Mouse (Mus musculus) neural tube, embryonic 12.5 days (tissue): ENCODE results near the gene Nyap1. TPM values are rescaled to one million over a fixed set of nuclear protein-coding genes. Genes with fewer than 3 reads are reported as not detected.

Experiments used
- ATAC-seq: fragments of 200-750 bp; cut with Nextera tagmentation; 2 replicates; pipeline ENCODE4 v1.8.0; 2017; ENCODE audit warnings: low read depth, mild to moderate bottlenecking, moderate TSS enrichment, moderate library complexity; ENCODE audit not compliant: low FRiP score
- H3K27ac ChIP-seq: fragments of 300-500 bp; sonication (generic); 2 replicates; pipeline ENCODE4 v1.5.1; 2016
- H3K27me3 ChIP-seq: fragments of 300-500 bp; sonication (generic); replicated peaks from 2 replicates; pipeline ENCODE4 v1.6.1; 2016; ENCODE audit warnings: mild to moderate bottlenecking
- H3K36me3 ChIP-seq: fragments of 300-500 bp; sonication (generic); 2 replicates; pipeline ENCODE4 v1.6.1; 2016; ENCODE audit warnings: mild to moderate bottlenecking
- H3K4me1 ChIP-seq: fragments of 300-500 bp; sonication (generic); 2 replicates; pipeline ENCODE4 v1.6.1; 2016
- H3K4me2 ChIP-seq: fragments of 300-500 bp; sonication (generic); replicated peaks from 2 replicates; pipeline ENCODE4 v1.6.1; 2016; ENCODE audit warnings: mild to moderate bottlenecking
- H3K4me3 ChIP-seq: fragments of 300-500 bp; sonication (generic); 2 replicates; pipeline ENCODE4 v1.5.1; 2016
- H3K9ac ChIP-seq: fragments of 300-500 bp; sonication (generic); 2 replicates; pipeline ENCODE4 v1.6.1; 2016; ENCODE audit warnings: mild to moderate bottlenecking
- H3K9me3 ChIP-seq: fragments of 300-500 bp; sonication (generic); 2 replicates; pipeline ENCODE4 v1.6.1; 2016; ENCODE audit warnings: mild to moderate bottlenecking
- WGBS: fragments of 180-500 bp; shearing (Covaris S2); methylation state at CpG from one replicate; pipeline ENCODE4 v1.1.7; 2016; 5-methylcytosine and 5-hydroxymethylcytosine counted together
- polyA plus RNA-seq: library from polyadenylated mRNA; unstranded; fragments of >200 nt; fragmentation: Nextera tagmentation; extraction: Ambion mirVana; gene quantifications from 2 replicates; pipeline ENCODE4 v1.2.1, GENCODE M21; 2016

Gene Nyap1
- polyA plus RNA-seq, 1 experiment from 2014 or later: 16.4 TPM

- 89% methylated on average over 7 of the region's 7 CpGs for WGBS
- peaks cover 59% of the 10 kb centered on the region for H3K4me1 ChIP-seq
- no peak overlapping the region for H3K27ac ChIP-seq
- no peaks in the 10 kb centered on the region for H3K27me3 ChIP-seq
- no peak overlapping the region for H3K4me2 ChIP-seq
- H3K9ac ChIP-seq: no peak overlapping the region
- H3K36me3 ChIP-seq: peaks cover 46% of the 10 kb centered on the region
- H3K9me3 ChIP-seq: no peaks in the 10 kb centered on the region
- no peak overlapping the region for H3K4me3 ChIP-seq
- ATAC-seq: no peak
Observed at GRCm38 (mm10) chr5:137781661-137782060, 40.3 kb upstream of the Nyap1 start.

DNA sequence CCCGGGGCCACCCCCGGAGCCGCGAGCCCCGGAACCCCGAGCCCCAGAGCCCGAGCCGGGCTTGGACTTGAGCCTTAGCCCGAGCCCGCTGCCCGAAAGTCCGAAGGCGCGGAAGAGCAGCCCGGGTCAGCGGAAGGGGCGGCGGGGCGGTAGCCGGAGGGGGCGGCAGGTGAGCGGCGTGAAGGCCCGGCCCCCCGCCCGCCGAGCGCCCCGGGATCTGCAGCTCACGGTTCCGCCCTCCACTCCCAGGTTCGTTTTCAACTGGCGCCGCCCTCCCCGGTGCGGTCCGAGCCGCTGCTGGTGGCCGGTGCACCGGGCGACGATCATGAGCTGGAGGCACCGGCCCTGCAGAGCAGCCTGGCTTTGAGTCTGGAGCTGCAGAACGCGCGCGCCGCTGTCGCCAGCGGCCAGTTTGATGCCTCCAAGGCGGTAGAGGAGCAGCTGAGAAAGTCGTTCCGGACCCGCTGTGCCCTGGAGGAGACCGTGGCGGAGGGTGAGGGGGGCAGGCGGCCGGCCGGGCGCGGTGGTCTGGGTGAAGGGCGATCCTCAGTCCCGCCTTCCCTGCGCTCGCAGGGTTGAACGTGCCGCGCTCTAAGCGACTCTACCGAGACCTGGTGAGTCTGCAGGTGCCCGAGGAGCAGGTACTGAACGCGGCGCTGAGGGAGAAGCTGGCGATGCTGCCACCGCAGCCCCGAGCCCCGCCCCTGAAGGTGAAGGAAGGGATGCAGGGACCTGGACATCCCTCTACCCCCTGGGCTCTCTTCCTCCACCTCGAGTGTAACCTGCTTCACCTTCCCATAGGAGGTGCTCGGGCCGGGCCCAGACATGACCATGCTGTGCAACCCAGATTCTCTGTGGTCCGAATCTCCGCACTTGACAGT lies 37.9 kb upstream of the Nyap1 start:
- H3K9me3 ChIP-seq: no peaks in the 10 kb centered on the region
- WGBS: under 1% methylated on average over 81 of the region's 83 CpGs
- ATAC-seq: peak; percentile 39
- H3K4me2 ChIP-seq: peak overlapping the region; percentile 100
- peak overlapping the region; percentile 84 for H3K27ac ChIP-seq
- peak overlapping the region; percentile 92 for H3K9ac ChIP-seq
- peaks cover 40% of the 10 kb centered on the region for H3K36me3 ChIP-seq
- peaks cover 48% of the 10 kb centered on the region for H3K4me1 ChIP-seq
- H3K27me3 ChIP-seq: no peaks in the 10 kb centered on the region
- peak overlapping the region; percentile 98 for H3K4me3 ChIP-seq

DNA sequence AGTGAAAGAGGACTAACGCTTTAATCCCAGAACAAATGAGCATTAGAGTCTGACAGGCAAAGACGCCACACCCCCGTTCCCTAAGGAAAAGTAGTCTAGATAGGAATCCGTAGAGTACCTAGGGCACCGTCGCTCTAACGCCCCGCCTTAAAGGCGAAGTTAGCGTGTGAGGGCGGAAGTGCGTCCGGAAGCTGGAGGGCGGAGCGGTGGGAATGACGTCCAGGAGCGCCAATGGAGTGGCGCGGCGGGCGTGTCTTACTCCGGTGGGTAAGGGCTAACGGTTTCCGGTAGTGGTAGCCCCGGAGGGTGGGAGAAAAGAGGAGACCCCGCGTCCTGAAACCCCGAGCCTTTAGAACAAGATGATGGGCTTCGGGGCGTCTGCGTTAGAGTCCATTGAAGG lies 37.2 kb upstream of the Nyap1 start, which contains the start of gene Ppp1r35:
Ppp1r35 (plus strand) TSS at position 215 of the 400 bp plus-strand sequence.
- Histone ChIP-seq H3K27ac (peak within 1 kb of the TSS; percentile 84), H3K9ac (peak within 1 kb of the TSS; percentile 92), H3K4me1 (peaks cover 41% of the 10 kb centered on the region), H3K36me3 (peaks cover 34% of the 10 kb centered on the region), H3K27me3 (no peaks in the 10 kb centered on the region), H3K4me3 (peak within 1 kb of the TSS; percentile 98), H3K9me3 (no peaks in the 10 kb centered on the region), H3K4me2 (peak within 1 kb of the TSS; percentile 100)
- peak; percentile 97 for ATAC-seq
- WGBS: under 1% methylated on average over 31 of the region's 31 CpGs

DNA sequence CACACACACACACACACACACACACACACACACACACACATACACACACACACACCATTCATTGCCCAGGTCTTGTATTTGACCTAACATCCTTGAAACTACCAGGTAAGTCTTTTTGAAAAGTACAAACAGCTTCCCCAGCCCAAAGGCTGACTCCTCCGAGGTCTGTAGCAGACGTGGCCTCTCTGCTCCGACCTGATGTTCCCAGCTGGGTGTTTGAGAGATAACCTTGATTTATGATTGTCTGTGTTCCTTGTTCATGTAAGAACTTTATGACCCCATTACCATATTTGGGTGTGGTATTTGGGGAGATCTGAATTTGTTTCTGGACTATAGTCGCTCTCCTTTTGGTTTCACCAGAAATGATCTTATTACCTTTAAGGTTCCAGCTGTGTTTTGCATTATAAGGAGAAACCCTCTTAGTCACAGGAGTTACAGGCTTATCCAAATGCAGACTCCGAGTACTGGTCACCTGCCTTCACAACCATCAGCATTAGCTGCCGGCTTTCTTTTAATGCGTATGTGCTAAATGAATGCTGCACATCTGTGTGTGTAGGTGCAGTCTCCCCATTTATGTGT lies 35.9 kb upstream of the Nyap1 start:
- no peak overlapping the region for H3K27ac ChIP-seq
- no peaks in the 10 kb centered on the region for H3K9me3 ChIP-seq
- H3K36me3 ChIP-seq: peaks cover 23% of the 10 kb centered on the region
- ATAC-seq: no peak
- no peak overlapping the region for H3K4me2 ChIP-seq
- H3K9ac ChIP-seq: no peak overlapping the region
- peaks cover 29% of the 10 kb centered on the region for H3K4me1 ChIP-seq
- H3K27me3 ChIP-seq: no peaks in the 10 kb centered on the region
- no peak overlapping the region for H3K4me3 ChIP-seq
- WGBS: 74% methylated on average over 7 of the region's 7 CpGs

DNA sequence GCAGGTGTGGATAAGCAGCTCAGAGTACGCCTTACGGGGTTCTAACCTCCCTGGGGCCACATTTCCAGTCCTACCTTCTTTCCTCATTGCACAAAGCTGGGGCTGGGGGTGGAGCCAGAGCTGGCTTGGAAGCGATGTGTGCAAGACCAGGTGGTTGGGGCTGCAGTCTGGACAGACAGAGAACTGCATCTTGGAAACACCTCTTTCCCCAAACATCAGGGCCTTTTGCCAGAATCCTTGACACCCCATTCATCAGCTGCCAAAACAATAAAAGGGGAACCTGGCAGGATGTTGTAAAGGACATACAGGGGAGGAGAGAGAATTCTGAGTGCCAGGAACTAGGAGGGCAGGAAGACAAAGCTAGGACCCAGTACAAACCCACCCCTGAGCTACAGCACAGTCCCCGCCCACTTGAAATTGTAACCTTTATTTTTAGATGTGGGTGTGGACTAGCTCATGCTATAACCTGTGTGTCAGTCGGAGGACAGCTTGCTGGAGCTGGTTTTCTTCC lies 35.1 kb upstream of the Nyap1 start:
- 51% methylated on average over 5 of the region's 5 CpGs for WGBS
- no peak for ATAC-seq

GRCm38 (mm10) chr5:137775587-137776290 lies 34.3 kb upstream of the Nyap1 start:
- Histone ChIP-seq H3K36me3 (peaks cover 7% of the 10 kb centered on the region; the same call in 1 of the 2 replicates), H3K9me3 (no peaks in the 10 kb centered on the region), H3K9ac (no peak overlapping the region), H3K27me3 (no peaks in the 10 kb centered on the region), H3K4me2 (no peak overlapping the region), H3K4me3 (no peak overlapping the region), H3K27ac (no peak overlapping the region), H3K4me1 (peaks cover 18% of the 10 kb centered on the region)
- no peak for ATAC-seq
- 96% methylated on average over 2 of the region's 2 CpGs for WGBS

More for the DNA sequence above, 35.1 kb upstream of the Nyap1 start:
- Histone ChIP-seq H3K4me3 (no peak overlapping the region), H3K4me1 (peaks cover 22% of the 10 kb centered on the region), H3K9me3 (no peaks in the 10 kb centered on the region), H3K9ac (no peak overlapping the region), H3K36me3 (peaks cover 14% of the 10 kb centered on the region), H3K27me3 (no peaks in the 10 kb centered on the region), H3K4me2 (no peak overlapping the region), H3K27ac (no peak overlapping the region)

GRCm38 (mm10) chr5:137772755-137773154 lies 31.3 kb upstream of the Nyap1 start:
- Histone ChIP-seq H3K9ac (no peak overlapping the region), H3K9me3 (no peaks in the 10 kb centered on the region), H3K4me2 (no peak overlapping the region), H3K4me3 (no peak overlapping the region), H3K27ac (no peak overlapping the region), H3K4me1 (no peaks in the 10 kb centered on the region), H3K36me3 (no peaks in the 10 kb centered on the region), H3K27me3 (no peaks in the 10 kb centered on the region)
- ATAC-seq: no peak

GRCm38 (mm10) chr5:137770709-137771108 lies 29.3 kb upstream of the Nyap1 start:
- ATAC-seq: no peak

DNA sequence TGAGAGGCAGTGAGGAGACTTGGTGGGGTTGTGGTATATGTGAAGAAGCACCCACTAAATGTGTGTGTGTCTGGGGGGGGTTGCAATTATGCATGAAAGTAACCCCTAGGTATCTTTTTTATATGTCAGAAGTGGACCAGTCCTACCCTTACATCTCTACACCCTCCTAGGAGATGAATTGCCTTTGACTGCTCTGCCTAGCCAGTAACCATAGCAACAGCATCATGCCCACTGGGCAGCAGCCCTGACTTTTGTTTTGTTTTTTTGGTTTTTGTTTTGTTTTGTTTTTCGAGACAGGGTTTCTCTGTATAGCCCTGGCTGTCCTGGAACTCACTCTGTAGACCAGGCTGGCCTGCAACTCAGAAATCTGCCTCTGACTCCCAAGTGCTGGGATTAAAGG lies 27.1 kb upstream of the Nyap1 start:
- ATAC-seq: 0 out of 2 replicates have a peak, but pooled peaks have one; percentile 44
- H3K4me1 ChIP-seq: no peaks in the 10 kb centered on the region
- 25% methylated on average over 1 of the region's 1 CpGs for WGBS
- no peak overlapping the region for H3K4me2 ChIP-seq
- H3K27me3 ChIP-seq: no peaks in the 10 kb centered on the region
- H3K9ac ChIP-seq: no peak overlapping the region
- no peak overlapping the region for H3K4me3 ChIP-seq
- H3K27ac ChIP-seq: no peak overlapping the region
- no peaks in the 10 kb centered on the region for H3K36me3 ChIP-seq
- no peaks in the 10 kb centered on the region for H3K9me3 ChIP-seq

More at GRCm38 (mm10) chr5:137770709-137771108, 29.3 kb upstream of the Nyap1 start:
- Histone ChIP-seq H3K9me3 (no peaks in the 10 kb centered on the region), H3K4me2 (no peak overlapping the region), H3K9ac (no peak overlapping the region), H3K27me3 (no peaks in the 10 kb centered on the region), H3K27ac (no peak overlapping the region), H3K36me3 (no peaks in the 10 kb centered on the region), H3K4me1 (no peaks in the 10 kb centered on the region), H3K4me3 (no peak overlapping the region)
- 41% methylated on average over 2 of the region's 2 CpGs for WGBS

DNA sequence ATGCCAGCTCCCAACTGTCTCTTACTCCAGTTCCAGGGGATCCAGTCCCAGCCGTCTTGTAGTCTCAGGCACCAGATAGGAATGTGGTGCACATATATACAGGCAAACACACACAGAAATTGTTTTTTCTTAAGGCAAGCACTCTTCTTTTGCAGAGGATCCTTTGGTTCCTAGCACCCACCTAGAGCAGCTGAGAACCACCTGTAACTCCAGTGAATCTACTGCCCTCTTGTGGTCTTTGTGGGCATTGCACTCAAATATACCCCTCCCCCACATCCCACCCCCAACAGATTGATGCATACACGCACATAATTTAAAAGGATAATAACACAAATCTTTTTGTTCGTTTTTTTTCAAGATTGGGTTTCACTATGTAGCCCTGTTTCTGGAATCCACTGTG lies 24.9 kb upstream of the Nyap1 start:
- Histone ChIP-seq H3K27ac (no peak overlapping the region), H3K9ac (no peak overlapping the region), H3K4me1 (no peaks in the 10 kb centered on the region), H3K9me3 (no peaks in the 10 kb centered on the region), H3K4me3 (no peak overlapping the region), H3K36me3 (no peaks in the 10 kb centered on the region), H3K4me2 (no peak overlapping the region), H3K27me3 (no peaks in the 10 kb centered on the region)
- WGBS: 59% methylated on average over 3 of the region's 3 CpGs
- ATAC-seq: no peak

GRCm38 (mm10) chr5:137764609-137765340 lies 23.4 kb upstream of the Nyap1 start:
- Histone ChIP-seq H3K36me3 (0 out of 2 replicates have a peak, but pooled peaks cover 2% of the 10 kb centered on the region), H3K27me3 (no peaks in the 10 kb centered on the region), H3K4me1 (no peaks in the 10 kb centered on the region), H3K27ac (no peak overlapping the region), H3K4me2 (no peak overlapping the region), H3K4me3 (no peak overlapping the region), H3K9ac (no peak overlapping the region), H3K9me3 (no peaks in the 10 kb centered on the region)
- whole genome bisulfite sequencing: 50% methylated on average over 9 of the region's 9 CpGs
- ATAC-seq: no peak
